Mouse (Mus musculus) intestine, embryonic 14.5 days (tissue): Measurements from ENCODE around the gene Coro1c. TPM values are rescaled to one million over a fixed set of nuclear protein-coding genes. Genes with fewer than 3 reads are reported as not detected.

Experiments used
- ATAC-seq: fragments of 200-750 bp; cut with Nextera tagmentation; replicated peaks from 2 replicates; pipeline ENCODE4 v1.8.0; 2017; ENCODE audit warnings: low read depth, moderate number of reproducible peaks, moderate TSS enrichment, moderate library complexity; ENCODE audit not compliant: low FRiP score, low TSS enrichment
- DNase-seq: peaks from one replicate; pipeline ENCODE4 v3.0.0-alpha.2; 2018; ENCODE audit warnings: low spot score
- H3K27ac ChIP-seq: fragments of 300-500 bp; sonication (generic); 2 replicates; pipeline ENCODE4 v1.5.1; 2014; ENCODE audit warnings: low read depth, mild to moderate bottlenecking, control low read depth
- H3K27me3 ChIP-seq: fragments of 300-500 bp; sonication (generic); replicated peaks from 2 replicates; pipeline ENCODE4 v1.6.1; 2014; ENCODE audit warnings: low read length, control low read depth; ENCODE audit not compliant: control insufficient read depth, insufficient read depth
- H3K36me3 ChIP-seq: fragments of 300-500 bp; sonication (generic); 2 replicates; pipeline ENCODE4 v1.6.1; 2014; ENCODE audit warnings: low read length, control low read depth; ENCODE audit not compliant: control insufficient read depth, insufficient read depth
- H3K4me1 ChIP-seq: fragments of 300-500 bp; sonication (generic); replicated peaks from 2 replicates; pipeline ENCODE4 v1.6.1; 2014; ENCODE audit warnings: low read length, control low read depth, mixed read lengths; ENCODE audit not compliant: control insufficient read depth, insufficient read depth
- H3K4me2 ChIP-seq: fragments of 300-500 bp; sonication (generic); 2 replicates; pipeline ENCODE4 v1.6.1; 2014; ENCODE audit warnings: low read length
- H3K4me3 ChIP-seq: fragments of 300-500 bp; sonication (generic); 2 replicates; pipeline ENCODE4 v1.5.1; 2014; ENCODE audit warnings: low read depth, low read length, control low read depth, mixed read lengths
- H3K9ac ChIP-seq: fragments of 300-500 bp; sonication (generic); 2 replicates; pipeline ENCODE4 v1.6.1; 2014; ENCODE audit warnings: mild to moderate bottlenecking, low read length
- H3K9me3 ChIP-seq: fragments of 300-500 bp; sonication (generic); 2 replicates; pipeline ENCODE4 v1.6.1; 2016; ENCODE audit warnings: low read length, control low read depth; ENCODE audit not compliant: control insufficient read depth
- WGBS: fragments of 180-500 bp; shearing (Covaris S2); extraction: QIAGEN DNeasy Blood & Tissue Kit; methylation state at CpG from one replicate; pipeline ENCODE4 v1.1.7; 2014; 5-methylcytosine and 5-hydroxymethylcytosine counted together
- polyA plus RNA-seq: library from polyadenylated mRNA; unstranded; fragments of >200 nt; fragmentation: Nextera tagmentation; extraction: Ambion mirVana; gene quantifications from 2 replicates; pipeline ENCODE4 v1.2.1, GENCODE M21; 2014

Gene Coro1c
- polyA plus RNA-seq, 1 experiment from 2014 or later = 185 TPM

DNA sequence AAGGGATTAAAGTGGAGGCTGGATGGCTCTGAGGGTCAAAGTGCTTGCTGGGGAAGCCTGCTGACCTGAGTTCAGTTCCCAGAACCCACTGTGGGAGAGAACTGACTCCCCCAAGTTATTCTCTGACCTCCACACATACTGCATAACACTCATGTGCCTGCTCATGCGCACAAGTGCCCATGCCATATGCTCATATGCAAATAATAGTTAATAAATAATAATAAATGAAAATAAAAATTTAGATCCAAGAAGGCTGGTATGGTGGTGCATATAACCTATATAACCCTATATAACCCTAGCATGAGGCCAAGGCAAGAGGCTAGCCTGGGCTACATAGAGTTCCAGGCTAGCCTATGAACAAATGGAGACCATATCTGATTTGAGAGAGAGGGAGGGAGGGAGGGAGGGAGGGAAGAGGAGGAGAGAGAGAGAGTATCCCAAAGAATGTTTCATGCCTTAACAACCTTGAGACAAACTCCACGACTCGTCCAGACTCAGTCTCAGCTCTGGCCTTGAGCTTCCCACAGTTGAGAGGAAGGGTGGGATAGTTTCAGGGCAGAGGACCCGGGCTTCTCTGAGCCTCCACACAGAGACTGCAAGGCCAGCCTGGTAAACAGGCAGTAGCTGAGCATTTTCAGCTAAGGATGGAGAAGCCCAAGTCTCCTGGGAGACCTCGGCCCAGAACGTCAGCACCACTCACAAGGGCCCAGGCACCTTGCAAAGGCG is 78.8 kb downstream of the Coro1c start:
- no peaks in the 10 kb centered on the region for H3K9me3 ChIP-seq
- WGBS = 73% methylated on average over 7 of the region's 7 CpGs
- no peaks in the 10 kb centered on the region for H3K36me3 ChIP-seq
- no peak overlapping the region for H3K4me3 ChIP-seq
- H3K4me2 ChIP-seq = no peak overlapping the region
- H3K9ac ChIP-seq = no peak overlapping the region
- H3K27ac ChIP-seq = no peak overlapping the region
- DNase-seq = no peak
- no peaks in the 10 kb centered on the region for H3K27me3 ChIP-seq
- no peaks in the 10 kb centered on the region for H3K4me1 ChIP-seq
- ATAC-seq = no peak

GRCm38 (mm10) chr5:113828481-113828880 is 80.1 kb downstream of the Coro1c start:
- H3K9ac ChIP-seq = no peak overlapping the region
- no peak overlapping the region for H3K27ac ChIP-seq
- DNase-seq (no peak), ATAC-seq (0 out of 2 replicates have a peak, but pooled peaks have one; percentile 42)
- no peaks in the 10 kb centered on the region for H3K4me1 ChIP-seq
- no peaks in the 10 kb centered on the region for H3K27me3 ChIP-seq
- 44% methylated on average over 7 of the region's 7 CpGs for WGBS
- no peak overlapping the region for H3K4me3 ChIP-seq
- H3K9me3 ChIP-seq = no peaks in the 10 kb centered on the region
- no peaks in the 10 kb centered on the region for H3K36me3 ChIP-seq
- H3K4me2 ChIP-seq = no peak overlapping the region

GRCm38 (mm10) chr5:113827991-113828411 is 80.6 kb downstream of the Coro1c start:
- H3K4me1 ChIP-seq = no peaks in the 10 kb centered on the region
- H3K27ac ChIP-seq = no peak overlapping the region
- ATAC-seq (no peak), DNase-seq (no peak)
- no peak overlapping the region for H3K4me3 ChIP-seq
- no peak overlapping the region for H3K4me2 ChIP-seq
- no peaks in the 10 kb centered on the region for H3K9me3 ChIP-seq
- 41% methylated on average over 4 of the region's 4 CpGs for WGBS
- H3K9ac ChIP-seq = no peak overlapping the region
- no peaks in the 10 kb centered on the region for H3K36me3 ChIP-seq
- no peaks in the 10 kb centered on the region for H3K27me3 ChIP-seq

DNA sequence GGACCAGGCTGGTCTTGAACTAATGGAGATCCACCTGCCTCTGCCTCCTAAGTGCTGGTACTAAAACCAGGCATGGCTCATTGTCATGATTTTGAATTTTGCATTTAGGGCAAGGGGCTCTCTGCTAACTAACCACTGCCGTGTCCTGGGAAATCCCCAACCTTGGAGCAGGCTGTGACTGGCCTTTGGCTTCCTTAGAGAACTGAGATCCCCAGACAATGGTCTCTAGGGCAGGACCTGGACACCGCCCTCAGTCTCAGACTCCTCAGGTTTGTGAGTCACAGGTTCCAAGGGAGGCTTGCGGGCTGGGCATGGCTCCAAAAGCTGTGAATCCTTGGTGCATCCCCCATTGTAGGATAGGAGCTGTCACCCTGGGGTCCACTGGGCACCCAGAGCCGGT is 81.9 kb downstream of the Coro1c start:
- DNase-seq (no peak), ATAC-seq (no peak)
- Histone ChIP-seq H3K9ac (no peak overlapping the region), H3K36me3 (no peaks in the 10 kb centered on the region), H3K27ac (no peak overlapping the region), H3K4me2 (no peak overlapping the region), H3K4me3 (no peak overlapping the region), H3K27me3 (no peaks in the 10 kb centered on the region), H3K4me1 (no peaks in the 10 kb centered on the region), H3K9me3 (no peaks in the 10 kb centered on the region)
- WGBS = 83% methylated on average over 4 of the region's 4 CpGs

- no peak overlapping the region for H3K4me3 ChIP-seq
- no peak overlapping the region for H3K9ac ChIP-seq
- H3K27ac ChIP-seq = no peak overlapping the region
- no peaks in the 10 kb centered on the region for H3K27me3 ChIP-seq
- WGBS = 78% methylated on average over 7 of the region's 7 CpGs
- no peaks in the 10 kb centered on the region for H3K4me1 ChIP-seq
- no peaks in the 10 kb centered on the region for H3K36me3 ChIP-seq
- ATAC-seq (no peak), DNase-seq (no peak)
- no peak overlapping the region for H3K4me2 ChIP-seq
- H3K9me3 ChIP-seq = no peaks in the 10 kb centered on the region
Observed at GRCm38 (mm10) chr5:113825558-113825957, 83.0 kb downstream of the Coro1c start.

DNA sequence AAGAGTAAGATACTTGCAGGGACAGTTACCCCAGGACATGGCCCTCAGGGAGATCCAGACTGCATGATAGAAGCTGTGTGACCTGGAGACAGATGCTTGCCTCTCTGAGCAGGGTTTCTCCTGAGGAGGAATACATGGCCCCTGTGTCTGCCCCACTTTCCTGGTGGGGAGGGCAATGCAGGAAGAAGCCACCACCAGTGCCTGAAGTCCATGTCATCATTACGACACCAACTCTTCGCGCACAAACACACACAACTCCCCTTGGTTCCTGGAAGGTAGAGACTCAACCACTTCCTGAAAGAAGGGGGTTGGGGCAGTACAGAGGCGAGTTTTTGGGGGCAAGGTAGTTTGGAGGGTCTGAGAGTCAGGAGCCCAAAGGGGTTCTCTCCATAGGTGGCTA is 84.3 kb downstream of the Coro1c start:
- H3K27me3 ChIP-seq = no peaks in the 10 kb centered on the region
- no peak overlapping the region for H3K9ac ChIP-seq
- H3K4me1 ChIP-seq = no peaks in the 10 kb centered on the region
- H3K36me3 ChIP-seq = no peaks in the 10 kb centered on the region
- no peak overlapping the region for H3K27ac ChIP-seq
- H3K9me3 ChIP-seq = no peaks in the 10 kb centered on the region
- ATAC-seq (no peak), DNase-seq (no peak)
- WGBS = 88% methylated on average over 4 of the region's 4 CpGs
- no peak overlapping the region for H3K4me3 ChIP-seq
- no peak overlapping the region for H3K4me2 ChIP-seq

DNA sequence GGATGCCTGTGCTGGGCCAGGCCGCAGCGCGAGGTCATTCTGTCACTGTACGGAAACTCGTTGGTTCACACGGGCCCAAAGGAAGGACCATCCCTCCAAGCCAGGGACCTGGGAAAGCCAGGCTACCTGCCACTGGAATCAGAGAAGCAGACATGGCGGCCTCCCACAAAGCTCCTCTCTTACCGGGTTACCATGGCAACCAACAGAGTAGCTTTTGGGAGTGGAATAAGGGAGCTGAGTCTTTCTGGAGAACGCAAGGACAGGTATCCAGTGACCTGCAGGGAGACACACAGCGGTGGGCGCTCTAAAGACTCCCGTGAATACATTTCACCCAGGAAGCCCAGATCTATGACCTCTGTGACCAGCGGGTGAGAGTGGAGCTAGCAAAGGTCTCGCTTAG is 90.0 kb downstream of the Coro1c start:
- H3K4me1 ChIP-seq = no peaks in the 10 kb centered on the region
- no peaks in the 10 kb centered on the region for H3K36me3 ChIP-seq
- no peaks in the 10 kb centered on the region for H3K9me3 ChIP-seq
- WGBS = 62% methylated on average over 14 of the region's 14 CpGs
- DNase-seq (no peak), ATAC-seq (no peak)
- no peak overlapping the region for H3K4me3 ChIP-seq
- no peak overlapping the region for H3K9ac ChIP-seq
- H3K4me2 ChIP-seq = no peak overlapping the region
- H3K27ac ChIP-seq = no peak overlapping the region
- no peaks in the 10 kb centered on the region; the same call in 1 of the 2 replicates for H3K27me3 ChIP-seq

DNA sequence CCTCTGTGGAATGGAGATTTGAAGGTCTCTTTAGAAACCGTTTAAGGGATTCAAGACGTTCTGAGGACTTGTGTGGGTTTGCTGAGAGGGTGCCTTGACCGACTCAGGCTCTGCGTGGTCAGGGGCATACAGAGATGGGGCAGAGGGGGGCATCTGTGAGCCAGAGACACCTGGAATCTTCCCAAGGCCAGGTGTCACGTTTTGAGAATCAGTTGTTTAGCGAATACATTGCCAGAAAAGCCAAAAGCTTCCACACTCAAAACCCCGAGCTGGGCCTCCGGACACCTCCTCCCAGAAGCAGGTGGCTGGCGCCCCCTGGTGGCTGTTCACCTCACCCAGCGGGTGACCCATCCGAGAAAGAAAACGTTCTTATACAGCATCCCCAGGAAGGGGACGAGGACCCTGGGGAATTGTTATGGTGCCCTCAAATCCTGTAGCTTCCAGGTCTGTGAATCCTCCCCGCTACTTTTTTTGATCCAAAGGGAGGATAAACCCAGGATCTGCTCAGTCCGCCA is 92.9 kb downstream of the Coro1c start:
- 12% methylated on average over 15 of the region's 15 CpGs for WGBS
- H3K9me3 ChIP-seq = peaks cover 7% of the 10 kb centered on the region; the same call in 1 of the 2 replicates
- DNase-seq = peak; percentile 96
- no peaks in the 10 kb centered on the region for H3K4me1 ChIP-seq
- ATAC-seq = 0 out of 2 replicates have a peak, but pooled peaks have one; percentile 54
- no peak overlapping the region for H3K9ac ChIP-seq
- no peak overlapping the region for H3K4me3 ChIP-seq
- H3K27me3 ChIP-seq = no peaks in the 10 kb centered on the region; the same call in 1 of the 2 replicates
- peak overlapping the region; percentile 7; the same call in 1 of the 2 replicates for H3K4me2 ChIP-seq
- no peak overlapping the region for H3K27ac ChIP-seq
- no peaks in the 10 kb centered on the region for H3K36me3 ChIP-seq

DNA sequence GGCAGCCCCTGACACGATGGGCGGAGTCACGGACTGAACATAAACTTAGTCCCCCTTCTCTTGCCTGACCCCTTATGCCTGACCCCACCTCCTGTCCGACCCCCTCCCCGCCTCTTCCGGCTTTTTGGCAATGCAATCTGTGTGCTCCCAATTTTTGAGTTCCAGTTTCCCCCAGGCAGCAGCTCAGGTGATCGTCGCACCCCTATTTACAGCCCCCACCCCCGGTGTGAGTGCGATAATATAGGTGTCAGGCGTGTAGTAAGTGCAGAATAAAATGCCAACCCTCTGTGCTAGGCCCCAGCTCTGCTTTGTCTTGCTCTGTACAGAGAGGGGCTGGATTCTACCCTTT is 93.5 kb downstream of the Coro1c start:
- WGBS = 60% methylated on average over 11 of the region's 11 CpGs
- Histone ChIP-seq H3K4me1 (no peaks in the 10 kb centered on the region), H3K27me3 (no peaks in the 10 kb centered on the region; the same call in 1 of the 2 replicates), H3K9me3 (peaks cover 7% of the 10 kb centered on the region; the same call in 1 of the 2 replicates), H3K9ac (no peak overlapping the region), H3K36me3 (no peaks in the 10 kb centered on the region), H3K4me3 (no peak overlapping the region), H3K4me2 (no peak overlapping the region), H3K27ac (no peak overlapping the region)
- ATAC-seq (no peak), DNase-seq (no peak)
